Mouse (Mus musculus): ENCODE measurements around the gene Slc9a6. TPM values are rescaled to one million over a fixed set of nuclear protein-coding genes. Genes with fewer than 3 reads are reported as not detected.
A peak's percentile ranks its signal among the peaks of the same experiment; 100 is the strongest.

Slc9a6 gene
- polyA plus RNA-seq, 1 experiment from 2014 or later = 9.5 TPM

DNA sequence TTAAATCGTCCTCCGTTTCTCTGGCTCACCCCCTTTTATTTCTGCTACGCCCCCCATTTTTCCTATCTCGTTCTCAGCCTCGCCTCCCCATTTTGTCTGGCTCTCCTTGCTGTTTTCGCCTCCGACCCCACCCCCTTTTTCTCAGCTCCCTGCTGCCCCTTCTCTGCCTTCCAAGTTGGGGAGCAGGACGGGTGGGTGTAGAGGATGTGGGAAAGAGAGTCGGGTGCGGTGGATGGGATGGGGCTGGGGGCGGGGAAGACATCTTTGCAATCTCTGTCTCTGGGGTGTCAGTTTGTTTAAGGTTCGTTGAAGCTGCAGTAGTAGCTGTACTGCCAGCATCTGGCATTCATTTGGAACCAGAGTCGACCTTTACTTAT lies 749 bp downstream of the Slc9a6 start:
- Histone ChIP-seq H3K27me3 (replicated peaks; ENCODE audit: control insufficient read depth, insufficient read depth, low read length) (no peaks in the 10 kb centered on the region), H3K4me3 (ENCODE audit: low read depth, low read length) (peak overlapping the region; percentile 55), H3K27ac (ENCODE audit: low read depth) (no peak overlapping the region; the same call in 1 of the 2 replicates), H3K36me3 (ENCODE audit: control insufficient read depth, insufficient read depth, low read length) (no peaks in the 10 kb centered on the region), H3K4me2 (ENCODE audit: low read length) (peak overlapping the region; percentile 55), H3K9ac (ENCODE audit: low read length) (peak overlapping the region; percentile 56), H3K4me1 (replicated peaks; ENCODE audit: control insufficient read depth, insufficient read depth, low read length) (peaks cover 3% of the 10 kb centered on the region; the same call in 1 of the 2 replicates), H3K9me3 (ENCODE audit: control insufficient read depth, low read length) (no peaks in the 10 kb centered on the region)
- ATAC-seq (replicated peaks; ENCODE audit: low FRiP score, low TSS enrichment, low read depth) (no peak; the same call in 1 of the 2 replicates), DNase-seq (ENCODE audit: low spot score) (no peak)
- 13% methylated on average over 13 of the region's 13 CpGs for WGBS

DNA sequence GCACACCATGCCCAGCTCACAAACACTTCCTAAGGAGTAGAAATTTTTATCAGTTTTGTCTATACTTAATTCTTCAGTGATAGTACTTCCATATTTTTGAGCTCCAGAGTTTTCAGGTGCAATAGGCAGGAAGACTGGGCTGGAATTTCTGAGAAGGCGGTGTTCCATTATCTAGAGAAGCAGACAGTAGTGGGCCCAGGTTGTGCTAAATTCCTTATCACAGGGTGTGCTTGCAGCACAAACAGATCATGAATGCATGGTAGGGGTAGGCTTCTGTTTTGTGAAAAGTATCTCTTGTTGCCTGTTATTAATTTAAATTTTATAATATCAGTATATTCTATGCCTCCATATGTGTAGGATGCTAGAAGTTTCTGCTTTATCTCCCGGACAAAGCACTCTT lies 5.7 kb downstream of the Slc9a6 start:
- Histone ChIP-seq H3K27ac (ENCODE audit: low read depth) (no peak overlapping the region), H3K4me3 (ENCODE audit: low read depth, low read length) (no peak overlapping the region), H3K4me2 (ENCODE audit: low read length) (no peak overlapping the region), H3K9ac (ENCODE audit: low read length) (no peak overlapping the region), H3K27me3 (replicated peaks; ENCODE audit: control insufficient read depth, insufficient read depth, low read length) (no peaks in the 10 kb centered on the region), H3K9me3 (ENCODE audit: control insufficient read depth, low read length) (no peaks in the 10 kb centered on the region), H3K4me1 (replicated peaks; ENCODE audit: control insufficient read depth, insufficient read depth, low read length) (peaks cover 3% of the 10 kb centered on the region; the same call in 1 of the 2 replicates), H3K36me3 (ENCODE audit: control insufficient read depth, insufficient read depth, low read length) (no peaks in the 10 kb centered on the region)
- DNase-seq (ENCODE audit: low spot score) (no peak), ATAC-seq (replicated peaks; ENCODE audit: low FRiP score, low TSS enrichment, low read depth) (no peak)
- WGBS = 94% methylated on average over 2 of the region's 2 CpGs

DNA sequence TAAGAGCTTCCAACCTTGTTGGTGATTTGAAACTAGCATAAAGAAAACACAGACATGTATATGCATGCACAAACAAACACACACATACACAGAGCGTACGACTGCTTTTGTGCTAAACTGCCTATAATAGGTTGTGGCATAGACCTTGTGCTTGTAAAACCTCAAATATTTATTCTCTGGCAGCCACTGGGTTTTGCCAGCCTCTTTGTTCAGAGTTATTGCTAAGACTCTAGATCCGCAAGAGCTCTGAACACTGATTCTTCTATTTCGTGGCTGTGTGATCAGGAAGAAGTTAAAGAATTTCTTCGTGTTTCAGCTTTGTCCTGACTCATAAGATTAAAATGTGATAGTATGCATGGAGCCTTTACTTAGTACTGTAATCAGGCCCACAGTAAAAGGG lies 26.6 kb downstream of the Slc9a6 start:
- Histone ChIP-seq H3K4me2 (ENCODE audit: low read length) (no peak overlapping the region), H3K4me1 (replicated peaks; ENCODE audit: control insufficient read depth, insufficient read depth, low read length) (no peaks in the 10 kb centered on the region), H3K4me3 (ENCODE audit: low read depth, low read length) (no peak overlapping the region), H3K9me3 (ENCODE audit: control insufficient read depth, low read length) (no peaks in the 10 kb centered on the region), H3K27ac (ENCODE audit: low read depth) (no peak overlapping the region), H3K36me3 (ENCODE audit: control insufficient read depth, insufficient read depth, low read length) (no peaks in the 10 kb centered on the region), H3K9ac (ENCODE audit: low read length) (no peak overlapping the region), H3K27me3 (replicated peaks; ENCODE audit: control insufficient read depth, insufficient read depth, low read length) (no peaks in the 10 kb centered on the region)
- WGBS = 84% methylated on average over 5 of the region's 5 CpGs
- DNase-seq (ENCODE audit: low spot score) (no peak), ATAC-seq (replicated peaks; ENCODE audit: low FRiP score, low TSS enrichment, low read depth) (no peak)

DNA sequence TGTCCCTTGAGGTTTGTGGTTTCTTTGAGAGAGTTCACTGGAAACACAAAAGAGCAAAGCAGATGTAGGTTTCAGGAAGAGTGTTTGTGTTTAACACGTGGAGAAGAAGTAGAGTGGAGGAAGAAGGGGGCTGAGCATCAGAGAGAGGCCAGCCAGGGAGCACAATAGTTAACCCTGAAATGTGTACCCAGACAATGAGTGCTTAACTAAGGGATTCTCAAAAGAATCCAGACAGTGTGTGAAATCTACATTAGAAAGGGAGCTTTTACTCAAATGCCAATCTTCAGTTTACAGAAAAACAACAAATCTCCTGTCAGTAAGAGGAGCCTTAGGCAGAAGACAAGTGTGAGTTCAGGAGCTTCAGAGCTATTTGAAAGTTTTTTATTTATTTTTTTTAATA lies 30.5 kb downstream of the Slc9a6 start:
- no peak for ATAC-seq (replicated peaks; ENCODE audit: low FRiP score, low TSS enrichment, low read depth)
- no peak for DNase-seq (ENCODE audit: low spot score)
- 17% methylated on average over 1 of the region's 1 CpGs for WGBS
- no peaks in the 10 kb centered on the region for H3K9me3 ChIP-seq (ENCODE audit: control insufficient read depth, low read length)
- H3K27ac ChIP-seq (ENCODE audit: low read depth) = no peak overlapping the region
- H3K9ac ChIP-seq (ENCODE audit: low read length) = no peak overlapping the region
- H3K36me3 ChIP-seq (ENCODE audit: control insufficient read depth, insufficient read depth, low read length) = no peaks in the 10 kb centered on the region
- H3K27me3 ChIP-seq (replicated peaks; ENCODE audit: control insufficient read depth, insufficient read depth, low read length) = no peaks in the 10 kb centered on the region
- H3K4me1 ChIP-seq (replicated peaks; ENCODE audit: control insufficient read depth, insufficient read depth, low read length) = no peaks in the 10 kb centered on the region
- H3K4me3 ChIP-seq (ENCODE audit: low read depth, low read length) = no peak overlapping the region
- no peak overlapping the region for H3K4me2 ChIP-seq (ENCODE audit: low read length)

DNA sequence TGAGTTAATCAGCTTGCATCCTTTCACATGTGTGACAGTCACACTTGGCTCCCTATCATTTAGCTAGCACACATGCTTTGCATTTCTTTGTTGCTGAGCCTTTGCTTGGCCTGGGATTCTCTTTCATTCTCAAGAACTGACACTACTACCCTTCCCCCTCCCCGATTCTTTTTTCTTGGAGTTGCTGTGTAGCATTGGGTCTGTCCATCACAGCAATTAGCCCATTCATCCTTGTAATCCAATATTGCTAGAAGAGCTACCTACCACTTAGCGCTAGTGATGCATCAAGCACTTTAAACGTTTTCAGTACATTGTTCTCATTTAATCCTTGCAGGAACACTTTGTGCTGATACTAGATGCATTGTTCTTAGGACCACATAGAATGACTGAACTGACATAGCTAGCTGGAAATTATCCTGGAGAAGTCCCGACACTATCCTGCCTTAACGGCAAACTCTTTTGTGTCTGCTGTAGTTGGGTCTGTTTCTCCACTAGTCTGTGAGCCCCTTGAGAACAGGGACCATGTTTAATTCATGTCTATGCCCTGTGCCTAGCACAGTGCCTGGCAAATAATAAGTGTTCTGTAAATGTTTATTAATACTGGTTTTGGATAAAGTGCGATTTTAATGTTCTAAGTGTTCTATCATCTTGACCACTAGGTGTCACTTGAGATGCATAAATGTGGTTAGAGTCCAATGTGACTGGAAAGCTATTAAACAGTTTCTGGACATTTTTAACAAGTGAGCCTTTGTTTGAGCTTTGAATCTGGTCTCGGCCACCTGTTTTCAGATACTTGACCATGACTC lies 40.2 kb downstream of the Slc9a6 start:
- no peak overlapping the region for H3K4me3 ChIP-seq (ENCODE audit: low read depth, low read length)
- no peak for ATAC-seq (replicated peaks; ENCODE audit: low FRiP score, low TSS enrichment, low read depth)
- no peak overlapping the region for H3K9ac ChIP-seq (ENCODE audit: low read length)
- H3K9me3 ChIP-seq (ENCODE audit: control insufficient read depth, low read length) = no peaks in the 10 kb centered on the region
- no peaks in the 10 kb centered on the region for H3K36me3 ChIP-seq (ENCODE audit: control insufficient read depth, insufficient read depth, low read length)
- no peaks in the 10 kb centered on the region for H3K27me3 ChIP-seq (replicated peaks; ENCODE audit: control insufficient read depth, insufficient read depth, low read length)
- no peak overlapping the region for H3K27ac ChIP-seq (ENCODE audit: low read depth)
- no peak for DNase-seq (ENCODE audit: low spot score)
- 63% methylated on average over 7 of the region's 7 CpGs for WGBS
- H3K4me2 ChIP-seq (ENCODE audit: low read length) = no peak overlapping the region
- no peaks in the 10 kb centered on the region for H3K4me1 ChIP-seq (replicated peaks; ENCODE audit: control insufficient read depth, insufficient read depth, low read length)

DNA sequence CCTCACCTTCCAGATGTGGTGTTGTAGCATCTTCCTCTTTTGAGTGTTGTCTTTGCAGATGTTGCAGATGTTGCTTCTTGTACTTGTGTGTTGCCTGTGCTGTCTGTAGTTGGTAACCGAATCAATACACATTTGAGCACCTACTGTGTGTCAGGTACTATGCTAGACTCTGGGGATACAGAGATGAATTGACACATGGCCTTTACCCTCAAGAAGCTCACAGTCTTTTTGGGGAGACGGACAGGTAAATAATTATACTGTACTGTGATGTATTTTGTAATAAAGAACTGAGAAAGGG lies 40.7 kb downstream of the Slc9a6 start:
- Histone ChIP-seq H3K9ac (ENCODE audit: low read length) (no peak overlapping the region), H3K4me1 (replicated peaks; ENCODE audit: control insufficient read depth, insufficient read depth, low read length) (no peaks in the 10 kb centered on the region), H3K27me3 (replicated peaks; ENCODE audit: control insufficient read depth, insufficient read depth, low read length) (no peaks in the 10 kb centered on the region), H3K9me3 (ENCODE audit: control insufficient read depth, low read length) (no peaks in the 10 kb centered on the region), H3K4me2 (ENCODE audit: low read length) (no peak overlapping the region), H3K4me3 (ENCODE audit: low read depth, low read length) (no peak overlapping the region), H3K36me3 (ENCODE audit: control insufficient read depth, insufficient read depth, low read length) (no peaks in the 10 kb centered on the region), H3K27ac (ENCODE audit: low read depth) (no peak overlapping the region)
- DNase-seq (ENCODE audit: low spot score) = no peak
- WGBS = 93% methylated on average over 2 of the region's 2 CpGs
- ATAC-seq (replicated peaks; ENCODE audit: low FRiP score, low TSS enrichment, low read depth) = no peak

DNA sequence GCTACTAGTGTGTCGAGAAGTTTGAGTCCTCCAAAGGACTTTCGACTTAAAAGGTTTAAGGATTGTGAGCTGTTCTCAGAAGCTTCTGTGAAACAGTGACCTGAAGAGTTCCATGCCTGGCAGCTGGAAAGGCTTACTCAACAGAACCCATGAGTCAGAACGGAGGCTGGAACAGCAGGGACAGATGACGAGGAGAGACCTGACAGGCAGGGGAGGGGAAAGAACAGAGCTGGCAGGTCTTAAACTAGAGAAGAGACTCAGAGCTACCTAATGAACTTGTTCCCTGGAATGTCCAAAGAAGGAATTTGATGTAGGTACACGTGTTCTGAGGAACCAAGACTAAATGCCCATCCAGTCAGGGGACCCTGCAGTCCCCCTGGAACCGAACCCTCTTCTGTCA lies 41.3 kb downstream of the Slc9a6 start:
- H3K4me3 ChIP-seq (ENCODE audit: low read depth, low read length) = no peak overlapping the region
- H3K4me2 ChIP-seq (ENCODE audit: low read length) = no peak overlapping the region
- H3K36me3 ChIP-seq (ENCODE audit: control insufficient read depth, insufficient read depth, low read length) = no peaks in the 10 kb centered on the region
- WGBS = 63% methylated on average over 6 of the region's 6 CpGs
- no peaks in the 10 kb centered on the region for H3K4me1 ChIP-seq (replicated peaks; ENCODE audit: control insufficient read depth, insufficient read depth, low read length)
- H3K27ac ChIP-seq (ENCODE audit: low read depth) = no peak overlapping the region
- DNase-seq (ENCODE audit: low spot score) (no peak), ATAC-seq (replicated peaks; ENCODE audit: low FRiP score, low TSS enrichment, low read depth) (no peak)
- H3K27me3 ChIP-seq (replicated peaks; ENCODE audit: control insufficient read depth, insufficient read depth, low read length) = no peaks in the 10 kb centered on the region
- H3K9ac ChIP-seq (ENCODE audit: low read length) = no peak overlapping the region
- no peaks in the 10 kb centered on the region for H3K9me3 ChIP-seq (ENCODE audit: control insufficient read depth, low read length)

DNA sequence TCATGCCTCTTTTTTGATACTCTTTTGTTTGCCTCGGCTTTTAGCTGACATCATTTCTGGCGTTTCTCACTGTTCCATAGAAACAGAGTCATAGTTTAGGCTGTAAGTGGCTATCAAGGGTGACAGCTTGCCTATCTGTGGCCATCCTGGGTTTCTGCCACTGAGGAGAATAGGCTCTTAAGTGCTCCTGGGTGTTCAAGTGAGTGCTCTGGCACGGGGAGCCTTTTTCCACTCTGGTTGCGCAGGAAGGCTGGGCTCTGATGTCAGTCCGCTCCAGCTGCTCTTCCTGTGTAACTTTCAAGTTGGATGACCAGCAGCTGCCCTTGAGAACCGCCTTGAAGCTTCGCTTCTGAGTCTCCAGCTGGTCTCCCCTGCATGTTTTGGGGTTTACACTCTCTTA lies 42.2 kb downstream of the Slc9a6 start:
- H3K27ac ChIP-seq (ENCODE audit: low read depth) = no peak overlapping the region
- no peaks in the 10 kb centered on the region for H3K36me3 ChIP-seq (ENCODE audit: control insufficient read depth, insufficient read depth, low read length)
- no peaks in the 10 kb centered on the region for H3K4me1 ChIP-seq (replicated peaks; ENCODE audit: control insufficient read depth, insufficient read depth, low read length)
- H3K9ac ChIP-seq (ENCODE audit: low read length) = no peak overlapping the region
- no peak overlapping the region for H3K4me2 ChIP-seq (ENCODE audit: low read length)
- DNase-seq (ENCODE audit: low spot score) = no peak
- H3K27me3 ChIP-seq (replicated peaks; ENCODE audit: control insufficient read depth, insufficient read depth, low read length) = no peaks in the 10 kb centered on the region
- ATAC-seq (replicated peaks; ENCODE audit: low FRiP score, low TSS enrichment, low read depth) = no peak
- H3K4me3 ChIP-seq (ENCODE audit: low read depth, low read length) = no peak overlapping the region
- H3K9me3 ChIP-seq (ENCODE audit: control insufficient read depth, low read length) = no peaks in the 10 kb centered on the region
- WGBS = 58% methylated on average over 7 of the region's 7 CpGs

DNA sequence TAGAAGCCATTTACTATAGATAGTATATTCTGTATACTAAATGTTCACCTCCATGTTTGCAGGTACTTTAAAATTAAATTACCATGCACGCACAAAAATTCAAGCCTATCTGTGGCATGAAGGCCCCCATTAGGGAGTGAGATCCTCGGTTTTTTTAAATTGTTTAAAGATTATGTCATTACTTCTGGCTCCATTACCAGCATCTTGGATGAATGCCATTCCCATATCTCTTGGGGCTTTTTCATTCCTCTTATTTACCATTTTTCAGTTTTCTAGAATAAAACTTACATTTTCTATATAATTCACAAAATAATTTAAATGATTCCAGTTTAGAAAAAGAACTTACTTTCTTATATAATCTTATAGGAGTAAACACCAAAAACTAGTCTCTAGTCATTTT lies 46.1 kb downstream of the Slc9a6 start:
- H3K4me3 ChIP-seq (ENCODE audit: low read depth, low read length) = no peak overlapping the region
- H3K4me2 ChIP-seq (ENCODE audit: low read length) = no peak overlapping the region
- H3K9ac ChIP-seq (ENCODE audit: low read length) = no peak overlapping the region
- H3K9me3 ChIP-seq (ENCODE audit: control insufficient read depth, low read length) = no peaks in the 10 kb centered on the region
- ATAC-seq (replicated peaks; ENCODE audit: low FRiP score, low TSS enrichment, low read depth) (no peak), DNase-seq (ENCODE audit: low spot score) (no peak)
- H3K4me1 ChIP-seq (replicated peaks; ENCODE audit: control insufficient read depth, insufficient read depth, low read length) = no peaks in the 10 kb centered on the region
- H3K27me3 ChIP-seq (replicated peaks; ENCODE audit: control insufficient read depth, insufficient read depth, low read length) = no peaks in the 10 kb centered on the region
- 57% methylated on average over 2 of the region's 2 CpGs for WGBS
- H3K27ac ChIP-seq (ENCODE audit: low read depth) = no peak overlapping the region
- H3K36me3 ChIP-seq (ENCODE audit: control insufficient read depth, insufficient read depth, low read length) = no peaks in the 10 kb centered on the region

Data from intestine, embryonic 14.5 days (tissue).